Mouse (Mus musculus) embryonic stem cell, embryonic (primary cell): ENCODE data around the gene Nr6a1.

Experiments used
- CTCF ChIA-PET, 4 experiments: fragments of 300-600 bp in 2 of 4; fragments of 350-600 bp in 2 of 4; sonication (Branson Sonifier 250); formaldehyde crosslinking; loops; one replicate each; lab custom pipeline; 2022; ENCODE audit warnings: inconsistent platforms in 2 of 4; lab: Charles Lee
- POLR2A ChIA-PET, 4 experiments: fragments of 300-600 bp in 2 of 4; fragments of 350-600 bp in 2 of 4; sonication (Branson Sonifier 250); formaldehyde crosslinking; loops; one replicate each; lab custom pipeline; 2022; ENCODE audit warnings: antibody characterized with exemption in 4 of 4, inconsistent platforms in 1 of 4; lab: Charles Lee

Nr6a1 gene

DNA sequence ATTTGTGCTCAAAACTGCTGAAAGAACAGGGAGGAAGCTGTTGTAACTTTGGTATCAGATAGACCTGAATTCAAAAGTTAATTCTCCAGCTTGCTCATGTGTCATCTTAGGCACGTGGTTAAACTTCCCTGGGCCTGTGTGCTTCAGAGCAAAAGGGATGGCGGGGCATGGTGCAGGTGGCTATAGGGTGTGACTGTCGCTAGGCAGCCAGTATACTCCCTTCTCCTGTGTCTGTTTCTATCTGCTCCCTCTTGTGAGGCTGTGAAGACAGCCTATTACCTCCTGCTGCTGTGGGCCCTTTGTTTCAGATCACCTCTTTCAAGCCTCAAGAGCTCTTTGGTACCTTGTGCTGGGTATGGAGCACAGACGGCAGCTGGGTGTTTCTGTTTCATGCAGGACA is 205.4 kb downstream of the Nr6a1 start:
- POLR2A ChIA-PET: interaction anchor here in 2 of 4 experiments (0.6 to 1.5 kb wide), 8 partner anchors 12 to 56 kb away, joined by 3 to 7 read pairs (median 3); no protein-coding TSS in a partner anchor
- CTCF ChIA-PET: interaction anchor here in 2 of 4 experiments (1.2 to 1.3 kb wide), 2 partner anchors 31 to 293 kb away, joined by 3 to 5 read pairs; no protein-coding TSS in a partner anchor

DNA sequence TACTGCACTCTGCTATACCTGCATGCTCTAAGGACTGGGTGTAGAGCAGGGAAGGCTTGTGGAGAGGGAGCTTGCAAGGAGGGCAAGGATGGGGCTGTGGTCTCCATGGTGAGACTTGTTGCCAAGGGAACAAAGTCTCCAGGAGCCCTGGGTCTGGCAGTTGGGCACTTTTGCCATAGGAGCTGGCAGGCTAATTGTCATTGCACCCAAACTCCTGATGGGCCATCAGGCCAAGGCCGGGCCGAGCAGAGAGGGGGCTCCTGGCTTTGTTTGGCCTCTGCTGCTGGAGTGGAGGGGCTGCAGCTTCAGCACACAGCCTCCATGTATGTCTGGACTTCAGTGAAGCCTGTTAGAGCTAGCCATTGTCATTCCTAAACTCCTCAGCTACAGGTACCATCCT is 206.8 kb downstream of the Nr6a1 start:
- ChIA-PET POLR2A (interaction anchor here in 2 of 4 experiments (0.5 to 1.4 kb wide), 9 partner anchors 8 to 125 kb away, joined by 3 to 12 read pairs (median 3); no protein-coding TSS in a partner anchor), CTCF (no interaction called here)

DNA sequence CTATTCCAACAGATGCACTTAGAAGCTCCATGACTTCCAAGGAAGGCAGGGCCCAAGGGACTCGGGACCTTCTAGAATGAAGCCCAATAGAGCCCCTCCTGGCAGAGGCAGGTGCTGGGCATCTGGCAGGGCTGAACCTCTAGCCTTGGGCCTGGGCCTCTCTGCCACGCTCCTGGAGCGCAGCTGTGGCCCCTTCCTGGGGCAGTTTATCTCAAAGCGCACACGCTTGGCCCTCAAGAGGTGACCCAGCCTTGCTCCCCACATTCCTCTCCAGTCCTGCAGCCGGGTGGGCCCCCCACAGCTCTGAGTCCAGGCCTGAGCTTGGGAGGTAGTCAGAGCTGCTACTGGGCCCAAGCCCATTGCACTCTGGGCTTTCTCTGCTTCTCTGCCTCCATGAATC is 208.1 kb downstream of the Nr6a1 start:
- ChIA-PET POLR2A (no interaction called here), CTCF (no interaction called here)

DNA sequence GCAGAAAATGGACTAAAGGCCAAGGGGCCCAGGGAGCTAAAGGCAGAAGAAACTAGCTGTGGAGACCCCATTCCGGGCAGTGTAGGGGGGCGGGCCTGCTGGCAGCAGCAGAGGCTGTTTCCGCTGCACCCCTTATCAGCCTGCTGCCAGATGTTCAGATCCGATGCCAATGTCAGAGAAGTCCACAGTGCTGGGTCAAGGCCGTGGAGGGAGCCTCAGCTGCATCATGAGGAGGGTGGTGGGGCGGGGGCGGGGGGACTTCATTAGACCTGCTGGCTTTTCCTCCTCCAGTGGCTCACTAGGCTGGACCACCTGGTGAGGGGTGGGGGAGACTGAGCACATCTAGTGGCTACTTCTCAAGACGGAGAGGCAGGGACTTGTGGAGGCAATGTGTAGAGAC is 208.8 kb downstream of the Nr6a1 start:
- ChIA-PET CTCF (interaction anchor here in 2 of 4 experiments (0.6 to 1.8 kb wide), 2 partner anchors 21 to 337 kb away, joined by 4 to 9 read pairs; no protein-coding TSS in a partner anchor), POLR2A (no interaction called here)

DNA sequence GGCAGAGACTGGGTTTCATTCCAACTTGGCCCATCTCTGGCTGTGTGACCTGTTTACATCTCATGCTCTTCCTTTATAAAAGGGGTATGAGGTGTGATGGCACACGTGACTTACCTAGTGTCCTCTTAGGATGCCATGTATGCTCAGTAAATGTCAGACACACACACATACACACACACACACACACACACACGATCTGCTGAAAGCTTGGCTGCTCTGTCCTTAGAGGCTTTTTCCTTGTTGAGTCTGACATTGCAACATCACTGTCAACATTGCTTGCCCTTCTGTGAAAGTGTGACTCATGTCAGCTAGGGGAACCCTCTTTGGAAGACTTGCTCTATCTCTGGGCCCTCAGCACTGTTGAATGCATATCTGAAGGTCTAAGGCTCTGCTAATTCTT is 210.1 kb downstream of the Nr6a1 start:
- ChIA-PET POLR2A (interaction anchor here in 2 of 4 experiments (0.6 to 0.7 kb wide), 2 partner anchors 338 to 821 kb away, joined by 3 read pairs; no protein-coding TSS in a partner anchor), CTCF (interaction anchor here in 1 of 4 experiments (1.8 kb wide), 1 partner anchor 22 kb away, joined by 4 read pairs; no protein-coding TSS in a partner anchor)

DNA sequence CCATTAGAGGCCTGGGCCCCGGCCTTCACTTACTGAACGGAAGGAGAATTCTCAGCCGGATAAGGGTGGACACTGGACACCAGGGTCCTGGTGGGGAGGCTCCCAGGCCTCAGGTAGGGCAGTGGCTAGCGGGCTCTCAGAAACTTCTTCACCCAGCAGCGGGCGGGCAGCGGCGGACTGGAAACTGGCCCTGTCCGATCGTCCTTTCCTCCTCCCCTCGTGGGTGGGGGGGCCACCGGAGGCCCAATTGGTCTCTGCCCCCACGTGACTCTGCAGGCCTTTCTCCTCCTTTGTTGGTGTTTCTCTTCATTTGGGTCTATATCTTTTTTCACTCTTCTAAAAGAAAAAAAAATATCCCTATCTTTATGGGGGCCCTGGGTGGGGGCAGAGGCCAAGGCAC is 213.2 kb downstream of the Nr6a1 start, which contains the start of gene Nr5a1:
Gene Nr5a1 (minus strand): TSS at position 219 of the 400 bp plus-strand sequence.
- CTCF ChIA-PET: no interaction called here
- POLR2A ChIA-PET: interaction anchor here in 1 of 4 experiments (1.1 to 1.4 kb wide), 2 partner anchors 17 to 116 kb away, joined by 3 to 5 read pairs; no protein-coding TSS in a partner anchor

DNA sequence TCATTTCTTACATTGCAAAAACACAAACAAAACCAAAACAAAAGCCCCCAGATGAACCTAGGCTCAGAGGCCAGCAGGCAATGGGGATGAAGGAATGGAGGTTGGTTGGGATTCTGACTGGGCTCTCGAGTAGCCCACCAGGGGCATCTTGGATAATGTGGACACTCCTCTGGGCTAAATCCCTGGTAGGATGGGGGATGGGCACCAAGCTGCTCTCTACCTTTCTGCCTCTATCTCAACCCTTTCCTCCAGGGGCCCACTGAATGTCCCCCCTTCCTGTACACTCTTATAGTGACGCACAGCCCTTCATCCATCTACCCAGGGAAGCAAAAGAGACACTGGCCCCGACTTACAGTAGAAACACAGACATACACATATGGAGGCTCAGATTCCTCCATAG is 213.9 kb downstream of the Nr6a1 start:
- ChIA-PET POLR2A (interaction anchor here in 1 of 4 experiments (1.0 kb wide), 1 partner anchor 45 kb away, joined by 3 read pairs; no protein-coding TSS in a partner anchor), CTCF (interaction anchor here in 1 of 4 experiments (1.1 kb wide), 1 partner anchor 22 kb away, joined by 3 read pairs; no protein-coding TSS in a partner anchor)

DNA sequence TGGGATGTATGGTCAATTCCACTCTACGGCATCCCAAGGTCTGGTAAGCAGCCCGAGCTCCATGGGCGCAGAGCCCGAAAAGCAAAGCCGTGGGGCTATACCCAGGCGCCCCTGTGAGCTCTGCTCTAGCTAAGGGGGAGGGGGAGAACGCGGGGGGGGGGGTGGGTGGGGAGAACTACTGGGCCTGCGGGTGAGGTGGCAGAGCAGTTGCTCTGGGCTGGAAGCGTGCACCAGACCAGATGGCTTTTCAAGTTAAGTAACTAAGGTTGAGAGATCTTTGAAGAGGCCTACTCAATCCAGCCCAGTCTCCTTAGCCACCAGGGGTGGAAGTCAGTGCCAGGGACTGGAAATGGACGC is 214.7 kb downstream of the Nr6a1 start:
- ChIA-PET POLR2A (interaction anchor here in 3 of 4 experiments (0.8 to 1.1 kb wide), 4 partner anchors 8 to 44 kb away, joined by 3 to 4 read pairs (median 4); no protein-coding TSS in a partner anchor), CTCF (interaction anchor here in 2 of 4 experiments (0.6 to 1.1 kb wide), 3 partner anchors 21 to 356 kb away, joined by 3 read pairs; no protein-coding TSS in a partner anchor)

DNA sequence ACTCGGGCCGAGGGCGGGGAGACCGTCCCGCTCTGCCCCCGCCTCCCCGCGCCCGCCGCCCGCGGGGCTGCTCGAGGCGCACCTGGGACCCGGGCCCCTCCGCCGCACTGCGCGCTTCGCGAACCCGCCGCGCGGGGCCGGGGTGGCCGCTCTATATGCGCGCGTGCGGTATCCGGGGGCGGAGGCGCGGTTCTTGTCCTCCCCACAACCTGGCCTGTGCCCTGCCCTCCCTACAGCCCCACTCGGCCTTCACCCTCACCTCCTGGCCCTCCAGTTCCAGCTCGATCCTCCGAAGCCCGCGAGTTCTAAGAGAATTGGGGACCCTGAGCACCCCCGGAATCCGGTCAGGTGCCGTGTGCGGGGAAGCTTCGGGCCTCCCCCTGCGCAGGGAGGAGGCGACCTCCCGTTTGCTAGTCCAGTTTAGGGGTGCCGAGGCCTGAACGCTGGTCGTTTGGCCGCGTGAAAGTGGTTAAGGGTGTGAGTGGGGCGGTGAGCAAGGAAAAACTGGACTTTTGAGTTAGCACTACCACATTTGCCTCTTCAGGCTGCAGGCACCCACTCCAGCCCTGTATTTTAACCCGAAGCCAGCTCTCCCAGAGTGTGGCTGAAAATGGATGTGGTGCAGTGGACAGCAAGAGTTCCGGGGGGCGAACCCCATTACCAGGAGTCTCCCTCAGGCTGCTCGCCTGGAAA is 215.3 kb downstream of the Nr6a1 start:
- ChIA-PET POLR2A (interaction anchor here in 3 of 4 experiments (0.8 to 1.1 kb wide), 3 partner anchors 9 to 23 kb away, joined by 3 to 4 read pairs (median 4); no protein-coding TSS in a partner anchor), CTCF (interaction anchor here in 1 of 4 experiments (1.0 to 1.1 kb wide), 3 partner anchors 21 to 114 kb away, joined by 3 to 4 read pairs (median 3); no protein-coding TSS in a partner anchor)

DNA sequence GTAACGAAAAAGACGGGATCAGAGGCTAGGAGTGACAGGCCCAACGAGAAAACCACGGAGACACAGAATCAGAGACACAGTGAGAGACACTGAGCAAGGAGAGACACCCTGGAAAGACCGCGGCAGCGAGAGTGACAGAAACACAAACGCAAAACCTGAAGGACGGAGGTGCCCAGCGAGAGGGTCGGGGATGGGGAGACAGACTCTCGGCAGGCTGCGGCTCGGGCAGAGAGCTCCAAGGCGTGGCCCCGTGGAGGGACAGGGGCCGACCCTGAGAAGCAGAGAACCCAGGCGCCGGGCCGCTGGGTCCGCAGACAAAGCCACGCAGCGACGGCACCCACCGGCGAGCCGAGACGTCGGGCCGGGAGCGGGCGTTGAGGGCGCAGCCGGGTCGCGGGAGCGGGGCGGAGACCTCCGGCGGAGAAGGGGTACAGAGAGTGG is 216.0 kb downstream of the Nr6a1 start:
- CTCF ChIA-PET: interaction anchor here in 2 of 4 experiments (1.0 to 4.3 kb wide), 3 partner anchors 23 to 64 kb away, joined by 3 to 22 read pairs (median 4); no protein-coding TSS in a partner anchor
- POLR2A ChIA-PET: no interaction called here

DNA sequence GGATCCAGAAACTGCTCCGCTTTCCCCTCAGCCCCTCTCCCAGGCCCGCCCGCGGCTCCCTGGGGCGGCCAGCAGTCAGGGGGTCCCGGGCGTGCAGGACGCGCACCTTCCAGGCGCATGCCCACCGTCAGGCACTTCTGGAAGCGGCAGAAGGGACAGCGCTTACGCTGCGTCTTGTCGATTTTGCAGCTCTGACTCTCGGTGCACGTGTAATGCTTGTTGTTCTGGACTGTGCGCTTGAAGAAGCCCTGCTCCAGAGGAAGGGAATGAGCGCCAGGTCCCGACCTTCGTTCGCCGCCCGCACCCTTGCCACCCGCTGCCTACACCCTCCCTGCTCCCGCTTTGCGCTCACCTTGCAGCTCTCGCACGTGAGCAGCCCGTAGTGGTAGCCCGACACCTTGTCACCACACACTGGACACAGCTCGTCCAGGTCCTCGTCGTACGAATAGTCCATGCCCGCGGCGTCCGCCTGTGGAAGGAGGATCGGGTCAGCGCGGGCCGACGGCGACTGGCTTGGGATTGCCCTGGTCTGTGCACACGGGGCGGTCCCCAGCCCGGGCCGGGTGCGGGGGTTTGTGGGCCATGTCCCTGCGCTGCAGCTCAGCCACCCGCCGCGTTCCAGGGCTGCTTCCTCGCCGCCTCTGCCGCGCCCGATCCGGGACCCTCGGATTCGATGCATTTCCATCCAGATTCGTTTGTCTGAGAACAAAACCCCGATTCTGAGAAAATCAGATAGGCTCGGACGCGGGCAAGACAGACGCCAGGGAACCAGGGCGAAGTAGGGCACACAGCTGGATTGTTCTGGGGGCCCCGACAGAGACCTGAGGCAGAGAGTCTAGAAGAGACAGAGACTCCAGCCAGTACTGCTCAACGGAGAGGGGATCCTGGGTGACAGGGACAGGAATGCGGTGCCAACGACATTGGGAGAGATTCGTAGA is 216.9 kb downstream of the Nr6a1 start:
- ChIA-PET CTCF (interaction anchor here in 3 of 4 experiments (0.8 to 4.3 kb wide), 7 partner anchors 14 to 63 kb away, joined by 3 to 22 read pairs (median 4); no protein-coding TSS in a partner anchor), POLR2A (interaction anchor here in 3 of 4 experiments (0.6 to 4.2 kb wide), 10 partner anchors 12 to 294 kb away, joined by 3 to 17 read pairs (median 3); partner anchors contain the start of genes Arpc5l (in 1 of the 3) and Psmb7 (in 1 of the 3))

DNA sequence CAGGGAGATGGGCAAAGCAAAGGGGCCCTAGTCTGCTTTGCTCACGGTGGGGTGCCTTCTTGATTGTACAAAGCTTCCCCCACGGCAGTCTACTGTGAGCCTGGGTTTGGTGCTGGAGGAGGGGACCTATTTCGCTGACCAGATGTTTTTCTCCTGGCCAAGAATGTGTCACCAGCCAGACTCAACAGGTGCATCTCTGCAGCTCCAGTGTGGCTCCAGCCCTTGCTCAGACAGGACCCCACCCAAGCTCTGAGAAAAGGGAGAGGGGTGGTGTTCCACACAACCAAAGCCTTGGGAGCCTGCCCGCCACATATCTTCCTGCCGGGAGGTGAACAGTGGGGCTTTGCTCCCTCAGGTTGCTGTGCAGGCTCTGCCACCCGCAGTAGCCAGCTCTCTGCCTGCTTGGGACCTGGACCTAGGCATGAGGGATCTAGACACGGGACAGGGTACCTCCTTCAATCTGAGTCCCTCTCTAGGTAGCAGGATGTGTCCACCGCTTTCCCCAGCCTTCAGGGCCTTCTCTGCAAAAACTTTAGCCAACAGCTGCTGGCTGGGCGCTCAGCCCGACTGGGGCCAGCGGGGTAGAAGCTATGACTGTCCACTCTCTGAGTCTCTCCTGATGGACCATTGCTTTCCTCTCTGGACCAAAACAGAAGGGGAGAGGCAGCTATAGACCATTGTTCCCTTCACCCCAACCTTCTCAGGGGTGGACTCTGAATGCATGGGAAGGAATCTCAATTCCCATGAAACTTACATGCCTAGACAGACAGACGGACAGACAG is 218.4 kb downstream of the Nr6a1 start:
- ChIA-PET POLR2A (interaction anchor here in 3 of 4 experiments (0.6 to 4.2 kb wide), 15 partner anchors 12 to 854 kb away, joined by 3 to 17 read pairs (median 4); no protein-coding TSS in a partner anchor), CTCF (interaction anchor here (0.6 to 4.3 kb wide), 13 partner anchors 13 to 226 kb away, joined by 3 to 22 read pairs (median 4); no protein-coding TSS in a partner anchor)

DNA sequence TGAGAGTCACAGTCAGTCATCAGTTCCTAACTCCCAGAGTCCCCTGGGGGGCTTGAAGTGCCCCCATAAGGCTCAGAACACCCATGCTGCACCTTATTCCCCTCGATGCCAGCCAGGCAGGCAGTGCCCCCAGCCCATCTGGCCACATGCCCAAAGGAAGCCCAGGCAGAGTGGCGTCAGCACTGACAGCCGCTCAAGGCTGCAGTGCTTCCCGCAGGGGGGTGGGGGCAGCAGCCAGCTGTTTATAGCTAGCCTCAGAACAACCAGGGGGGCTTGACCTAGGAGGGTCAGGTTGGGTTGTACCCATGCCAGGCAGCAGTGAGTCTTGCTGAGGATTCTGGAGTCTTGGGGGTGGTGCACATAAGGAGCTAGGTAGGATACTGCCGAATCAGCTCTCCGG is 220.8 kb downstream of the Nr6a1 start:
- ChIA-PET POLR2A (interaction anchor here in 1 of 4 experiments (1.3 to 4.2 kb wide), 2 partner anchors 15 to 38 kb away, joined by 3 to 17 read pairs; no protein-coding TSS in a partner anchor), CTCF (interaction anchor here in 3 of 4 experiments (0.8 to 2.1 kb wide), 4 partner anchors 15 to 18 kb away, joined by 4 to 9 read pairs (median 5); no protein-coding TSS in a partner anchor)

DNA sequence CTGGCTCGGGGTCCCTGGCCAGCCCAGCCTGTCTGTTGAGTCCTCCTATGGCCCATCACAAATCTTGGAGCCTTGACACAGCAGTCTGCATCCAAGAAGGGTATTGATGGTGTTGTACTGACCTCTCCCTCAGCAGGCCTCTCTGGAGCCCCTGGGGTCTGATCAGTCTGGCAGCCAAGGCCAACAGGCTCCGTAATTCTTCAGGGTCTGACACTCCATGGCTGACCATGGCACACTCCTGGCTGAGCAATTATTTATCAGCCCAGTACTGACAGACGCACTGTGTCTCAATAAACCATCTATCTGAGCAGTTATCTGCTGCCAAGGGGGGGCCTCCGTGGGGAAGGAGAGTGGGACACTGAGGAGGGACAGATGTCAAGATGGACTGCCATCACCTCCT is 222.5 kb downstream of the Nr6a1 start:
- ChIA-PET CTCF (interaction anchor here in 1 of 4 experiments (0.6 kb wide), 1 partner anchor 1163 kb away, joined by 3 read pairs; no protein-coding TSS in a partner anchor), POLR2A (interaction anchor here in 1 of 4 experiments (1.0 kb wide), 1 partner anchor 16 kb away, joined by 3 read pairs; no protein-coding TSS in a partner anchor)

DNA sequence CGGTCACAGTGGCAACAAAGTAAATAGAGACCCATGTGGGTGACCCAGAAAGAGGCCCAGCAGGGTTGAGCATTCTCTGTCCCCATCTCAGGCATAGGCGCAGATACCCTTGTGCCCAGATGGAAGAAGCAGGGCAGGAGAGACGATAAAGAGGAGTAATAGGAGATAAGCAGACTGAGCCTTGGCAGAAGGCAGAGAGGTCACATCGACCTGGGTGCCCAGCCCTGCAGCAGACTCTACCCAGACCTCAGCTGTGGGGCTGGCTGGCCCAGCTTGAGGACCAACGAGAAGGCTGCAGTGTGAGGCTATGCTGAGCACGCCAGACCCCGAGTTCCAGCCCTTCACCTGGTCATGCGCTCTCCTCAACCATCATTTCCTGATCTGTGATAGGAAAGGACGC is 223.2 kb downstream of the Nr6a1 start:
- CTCF ChIA-PET: no interaction called here
- POLR2A ChIA-PET: no interaction called here

DNA sequence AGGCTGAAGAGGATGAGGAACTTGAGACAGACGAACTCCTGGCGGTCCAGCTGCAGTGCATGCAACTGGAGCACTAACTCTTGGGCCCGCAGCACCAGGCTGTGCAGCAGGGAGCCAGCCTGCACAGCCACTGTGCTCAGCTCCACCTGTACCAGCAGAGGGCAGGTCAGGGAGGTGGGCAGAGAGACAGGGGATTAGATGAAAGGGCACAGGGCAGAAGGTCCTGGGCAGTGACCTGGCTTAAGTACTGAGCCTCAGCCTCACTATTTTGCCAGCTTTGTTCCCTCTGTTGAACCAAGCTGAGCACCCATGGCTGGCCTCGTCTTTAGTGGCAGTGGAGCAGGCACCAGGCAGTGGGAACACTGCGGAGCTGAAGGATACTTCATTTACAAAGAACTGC is 227.3 kb downstream of the Nr6a1 start:
- CTCF ChIA-PET: interaction anchor here in 3 of 4 experiments (1.1 to 2.0 kb wide), 3 partner anchors 9 to 41 kb away, joined by 3 to 9 read pairs (median 5); no protein-coding TSS in a partner anchor

More for the DNA sequence above, 227.3 kb downstream of the Nr6a1 start:
- POLR2A ChIA-PET: interaction anchor here in 2 of 4 experiments (0.7 kb wide), 2 partner anchors 11 to 54 kb away, joined by 3 to 5 read pairs; no protein-coding TSS in a partner anchor
